Mouse (Mus musculus) MEL (cell line): ENCODE measurements around the gene Atf7ip. TPM values are rescaled to one million over a fixed set of nuclear protein-coding genes. Genes with fewer than 3 reads are reported as not detected.

Source experiments
- DNase-seq: peaks from one replicate; pipeline ENCODE4 v3.0.0; 2011; ENCODE audit warnings: low read depth, low spot score
- H3K27ac ChIP-seq: 2 replicates; pipeline ENCODE4 v1.5.1; 2012; ENCODE audit warnings: low read depth, mild to moderate bottlenecking, control low read depth, low read length, moderate library complexity; ENCODE audit not compliant: control insufficient read depth
- H3K27me3 ChIP-seq, 2 experiments: fragments of 150-350 bp in 1 of 2; sonication (generic) in 1 of 2; 2 replicates each; pipeline ENCODE4 v1.6.1; 2012; ENCODE audit warnings: low read length in 2 of 2, mild to moderate bottlenecking in 2 of 2, improper control_type of control experiment in 1 of 2, moderate library complexity in 1 of 2; ENCODE audit not compliant: insufficient read depth in 2 of 2, control insufficient read depth in 1 of 2
- H3K36me3 ChIP-seq, 2 experiments: 2 replicates each; pipeline ENCODE4 v1.6.1; 2012 to 2014; ENCODE audit warnings: low read length in 2 of 2, improper control_type of control experiment in 1 of 2, inconsistent platforms in 1 of 2, mild to moderate bottlenecking in 1 of 2; ENCODE audit not compliant: insufficient read depth in 2 of 2, control insufficient read depth in 1 of 2
- H3K4me1 ChIP-seq, 2 experiments: fragments of 150-350 bp in 1 of 2; sonication (generic) in 1 of 2; 2 replicates each; pipeline ENCODE4 v1.6.1; 2012; ENCODE audit warnings: low read length in 2 of 2, improper control_type of control experiment in 1 of 2, mild to moderate bottlenecking in 1 of 2; ENCODE audit not compliant: insufficient read depth in 2 of 2, control insufficient read depth in 1 of 2
- H3K4me3 ChIP-seq, 2 experiments: fragments of 150-350 bp in 1 of 2; sonication (generic) in 1 of 2; 2 replicates each; pipeline ENCODE4 v1.5.1; 2012; ENCODE audit warnings: low read depth in 2 of 2, low read length in 2 of 2, mild to moderate bottlenecking in 2 of 2, moderate library complexity in 2 of 2, control low read depth in 1 of 2, improper control_type of control experiment in 1 of 2; ENCODE audit not compliant: control insufficient read depth in 1 of 2, insufficient read depth in 1 of 2
- H3K79me2 ChIP-seq: 2 replicates; pipeline ENCODE4 v1.6.1; 2012; ENCODE audit warnings: mild to moderate bottlenecking, low read length, moderate library complexity; ENCODE audit not compliant: control insufficient read depth, poor library complexity, insufficient read depth
- H3K9ac ChIP-seq: 2 replicates; pipeline ENCODE4 v1.6.1; 2012; ENCODE audit warnings: low read depth, mild to moderate bottlenecking, control low read depth, low read length, moderate library complexity; ENCODE audit not compliant: control insufficient read depth, poor library complexity, severe bottlenecking
- H3K9me3 ChIP-seq: fragments of 150-350 bp; sonication (generic); replicated peaks from 2 replicates; pipeline ENCODE4 v1.6.1; 2012; ENCODE audit warnings: mild to moderate bottlenecking, low read length, improper control_type of control experiment, moderate library complexity; ENCODE audit not compliant: insufficient read depth
- BHLHE40 ChIP-seq: IDR thresholded peaks from 2 replicates; pipeline ENCODE4 v1.6.1; 2012; ENCODE audit warnings: low read depth, mild to moderate bottlenecking, inconsistent platforms, low read length, improper control_type of control experiment, borderline replicate concordance
- CHD1 ChIP-seq: IDR thresholded peaks from 2 replicates; pipeline ENCODE4 v1.6.1; 2012; ENCODE audit warnings: low read depth, mild to moderate bottlenecking, inconsistent platforms, low read length, improper control_type of control experiment
- CHD2 ChIP-seq: IDR thresholded peaks from 2 replicates; pipeline ENCODE4 v1.6.1; 2011; ENCODE audit warnings: low read length, improper control_type of control experiment
- CTCF ChIP-seq, 3 experiments: IDR thresholded peaks in 2 of 3; conservative IDR thresholded peaks in 1 of 3; 2 replicates each; pipeline ENCODE4 v1.5.1; 2011 to 2012; ENCODE audit warnings: low read length in 3 of 3, low read depth in 2 of 3, mild to moderate bottlenecking in 2 of 3, improper control_type of control experiment in 1 of 3, inconsistent platforms in 1 of 3, mixed read lengths in 1 of 3, moderate library complexity in 1 of 3; ENCODE audit not compliant: control insufficient read depth in 1 of 3, insufficient read depth in 1 of 3, poor library complexity in 1 of 3, severe bottlenecking in 1 of 3
- E2F4 ChIP-seq: IDR thresholded peaks from 2 replicates; pipeline ENCODE4 v1.6.1; 2011; ENCODE audit warnings: low read depth, low read length, improper control_type of control experiment, borderline replicate concordance
- EP300 ChIP-seq, 2 experiments: IDR thresholded peaks; 2 replicates each; pipeline ENCODE4 v1.6.1; 2011; ENCODE audit warnings: improper control_type of control experiment in 2 of 2, low read length in 2 of 2, low read depth in 1 of 2, mild to moderate bottlenecking in 1 of 2
- ETS1 ChIP-seq: IDR thresholded peaks from 2 replicates; pipeline ENCODE4 v1.6.1; 2012; ENCODE audit warnings: low read depth, mild to moderate bottlenecking, inconsistent platforms, low read length, improper control_type of control experiment, moderate library complexity
- GABPA ChIP-seq: IDR thresholded peaks from 2 replicates; pipeline ENCODE4 v1.6.1; 2012; ENCODE audit warnings: low read depth, mild to moderate bottlenecking, inconsistent platforms, low read length, improper control_type of control experiment, moderate library complexity
- GATA1 ChIP-seq: IDR thresholded peaks from 2 replicates; pipeline ENCODE4 v1.6.1; 2011; ENCODE audit warnings: low read depth, low read length, improper control_type of control experiment
- HCFC1 ChIP-seq: IDR thresholded peaks from 2 replicates; pipeline ENCODE4 v1.6.1; 2012; ENCODE audit warnings: low read depth, mild to moderate bottlenecking, inconsistent platforms, low read length, improper control_type of control experiment, moderate library complexity
- KAT2A ChIP-seq: conservative IDR thresholded peaks from 2 replicates; pipeline ENCODE4 v1.6.1; 2012; ENCODE audit warnings: low read depth, low read length, improper control_type of control experiment, inconsistent platforms
- MAFK ChIP-seq: IDR thresholded peaks from 2 replicates; pipeline ENCODE4 v1.6.1; 2011; ENCODE audit warnings: low read depth, mild to moderate bottlenecking, low read length, improper control_type of control experiment, borderline replicate concordance
- NELFE ChIP-seq: IDR thresholded peaks from 2 replicates; pipeline ENCODE4 v1.6.1; 2011; ENCODE audit warnings: low read depth, low read length, improper control_type of control experiment
- POLR2AphosphoS2 ChIP-seq: IDR thresholded peaks from 2 replicates; pipeline ENCODE4 v1.6.1; 2011; ENCODE audit warnings: low read length, improper control_type of control experiment
- POLR2AphosphoS5 ChIP-seq: IDR thresholded peaks from 2 replicates; pipeline ENCODE4 v1.6.1; 2012; ENCODE audit warnings: low read depth, borderline replicate concordance, mild to moderate bottlenecking, inconsistent platforms, low read length, moderate library complexity, mixed read lengths
- RAD21 ChIP-seq: IDR thresholded peaks from 2 replicates; pipeline ENCODE4 v1.6.1; 2011; ENCODE audit warnings: mild to moderate bottlenecking, low read depth, low read length, improper control_type of control experiment
- TBP ChIP-seq: IDR thresholded peaks from 2 replicates; pipeline ENCODE4 v1.8.0; 2011; ENCODE audit warnings: low read depth, low read length, improper control_type of control experiment
- TCF12 ChIP-seq: IDR thresholded peaks from 2 replicates; pipeline ENCODE4 v1.6.1; 2014; ENCODE audit warnings: low read depth, mild to moderate bottlenecking, inconsistent platforms, low read length, improper control_type of control experiment, moderate library complexity
- UBTF ChIP-seq: IDR thresholded peaks from 2 replicates; pipeline ENCODE4 v1.6.1; 2012; ENCODE audit warnings: low read depth, mild to moderate bottlenecking, inconsistent platforms, low read length, improper control_type of control experiment, moderate library complexity, borderline replicate concordance; ENCODE audit not compliant: insufficient read depth
- USF1 ChIP-seq: IDR thresholded peaks from 2 replicates; pipeline ENCODE4 v1.6.1; 2014; ENCODE audit warnings: low read depth, mild to moderate bottlenecking, inconsistent platforms, low read length, improper control_type of control experiment, moderate library complexity
- ZC3H11A ChIP-seq: IDR thresholded peaks from 2 replicates; pipeline ENCODE4 v1.6.1; 2012; ENCODE audit warnings: low read depth, mild to moderate bottlenecking, inconsistent platforms, low read length, improper control_type of control experiment
- ZKSCAN1 ChIP-seq: IDR thresholded peaks from 2 replicates; pipeline ENCODE4 v1.6.1; 2012; ENCODE audit warnings: low read depth, mild to moderate bottlenecking, inconsistent platforms, low read length, improper control_type of control experiment, moderate library complexity
- polyA plus RNA-seq, 2 experiments: library from polyadenylated mRNA; stranded (reverse) in 1 of 2; unstranded in 1 of 2; fragments of >175 nt in 1 of 2; fragments of >200 nt in 1 of 2; gene quantifications; 2 replicates each; pipeline versions ENCODE4 v1.2.1 to v1.2.4; 2012; ENCODE audit warnings: low replicate concordance in 2 of 2, low read depth in 1 of 2; ENCODE audit not compliant: insufficient read length in 2 of 2, insufficient read depth in 1 of 2, missing spikeins in 1 of 2
- total RNA-seq: library from RNA; depleted of rRNA; stranded (reverse); fragments of 300-350 nt; gene quantifications from 2 replicates; pipeline ENCODE4 v1.2.3, GENCODE M21; 2012

Atf7ip gene
- total and polyA plus RNA-seq, 3 experiments = 7.3 to 56.1 (median 24.6) TPM

GRCm38 (mm10) chr6:136518537-136519246 lies 12.7 kb downstream of the Atf7ip start (continued):
- TF ChIP-seq POLR2AphosphoS5 = no peak; the same call in 1 of the 2 replicates
- no peak for TF ChIP-seq MAFK
- peak; percentile 40; the same call in 1 of the 2 replicates for TF ChIP-seq ETS1
- no peak for TF ChIP-seq GABPA
- no peak for TF ChIP-seq GATA1
- no peak for TF ChIP-seq CHD2
- no peak for TF ChIP-seq UBTF
- TF ChIP-seq CTCF (IDR thresholded peaks at IDR 0.05 in 2 of 3, conservative IDR thresholded peaks at IDR 0.05 in 1 of 3; ENCODE audit: control insufficient read depth in 1 of 3, insufficient read depth in 1 of 3, low read depth in 2 of 3, low read length in 3 of 3, poor library complexity in 1 of 3, severe bottlenecking in 1 of 3) = peak in 2 of 3 experiments; percentile 44 to 50; a peak in 4 of 6 replicates
- TF ChIP-seq BHLHE40 = peak; percentile 84; the same call in 1 of the 2 replicates
- peak; percentile 69; the same call in 1 of the 2 replicates for TF ChIP-seq POLR2AphosphoS2
- TF ChIP-seq EP300 (IDR thresholded peaks at IDR 0.05; ENCODE audit: low read depth in 1 of 2, low read length in 2 of 2) = peak in 1 of 2 experiments; percentile 38; a peak in 2 of 4 replicates
- peak; percentile 96 for TF ChIP-seq USF1
- no peak for TF ChIP-seq E2F4
- no peak for TF ChIP-seq KAT2A
- TF ChIP-seq ZC3H11A = peak; percentile 30; the same call in 1 of the 2 replicates
- TF ChIP-seq TCF12 = no peak
- peak; percentile 42 for TF ChIP-seq RAD21
- TF ChIP-seq NELFE = peak; percentile 86
- no peak for TF ChIP-seq CHD1
- no peak for TF ChIP-seq ZKSCAN1

GRCm38 (mm10) chr6:136519254-136519653 lies 13.3 kb downstream of the Atf7ip start:
- Histone ChIP-seq H3K4me3 (peak overlapping the region; percentile 66 to 88), H3K9ac (peak overlapping the region; percentile 69), H3K4me1 (peaks cover 17% of the 10 kb centered on the region in 2 experiments), H3K27me3 (no peaks in the 10 kb centered on the region), H3K36me3 (peaks cover 0 to 22% of the 10 kb centered on the region in 2 experiments; a peak in 3 of 4 replicates)
- TF ChIP-seq USF1 (no peak), GATA1 (peak; percentile 60), TBP (0 out of 2 replicates have a peak, but pooled peaks have one; percentile 35), ETS1 (no peak; the same call in 1 of the 2 replicates), HCFC1 (no peak), CTCF (IDR thresholded peaks at IDR 0.05 in 2 of 3, conservative IDR thresholded peaks at IDR 0.05 in 1 of 3; ENCODE audit: control insufficient read depth in 1 of 3, insufficient read depth in 1 of 3, low read depth in 2 of 3, low read length in 3 of 3, poor library complexity in 1 of 3, severe bottlenecking in 1 of 3) (peak in 1 of 3 experiments; percentile 8; a peak in 1 of 6 replicates)
- TF ChIP-seq, all 39 proteins: peak for 3
- Histone ChIP-seq H3K27ac (peak overlapping the region; percentile 99), H3K79me2 (peaks cover 30% of the 10 kb centered on the region), H3K9me3 (no peaks in the 10 kb centered on the region)
- DNase-seq = no peak
